Mouse (Mus musculus): ENCODE results near the gene Depdc1b. TPM values are rescaled to one million over a fixed set of nuclear protein-coding genes. Genes with fewer than 3 reads are reported as not detected.

Depdc1b gene
- polyA plus RNA-seq, 1 experiment from 2014 or later = 12.3 TPM

DNA sequence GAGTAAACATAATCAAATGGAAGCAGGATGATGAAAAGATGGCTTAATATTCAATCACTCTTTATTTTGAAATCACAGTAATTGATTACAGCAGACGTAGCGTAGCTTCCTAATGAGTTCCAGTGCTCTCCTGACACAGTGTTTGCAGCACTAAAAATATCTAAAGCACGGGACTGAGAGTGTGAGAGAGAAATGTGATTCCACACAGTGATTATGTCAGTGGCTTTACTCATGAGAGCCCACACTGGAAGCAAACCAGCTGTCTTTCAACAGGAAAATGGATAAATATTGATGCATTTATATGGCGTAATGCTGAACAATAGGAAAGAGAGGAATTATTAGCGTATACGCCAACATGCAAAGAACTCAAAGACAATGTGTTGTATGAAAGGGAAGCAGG is 37.5 kb upstream of the Depdc1b start:
- Histone ChIP-seq H3K27ac (ENCODE audit: low read depth, low read length) (no peak overlapping the region), H3K4me3 (ENCODE audit: low read depth, low read length) (no peak overlapping the region), H3K27me3 (ENCODE audit: control insufficient read depth, insufficient read depth, low read length) (no peaks in the 10 kb centered on the region), H3K36me3 (ENCODE audit: control insufficient read depth, insufficient read depth, low read length) (no peaks in the 10 kb centered on the region), H3K9me3 (ENCODE audit: control insufficient read depth, low read length) (no peaks in the 10 kb centered on the region), H3K4me2 (ENCODE audit: low read depth) (no peak overlapping the region), H3K9ac (ENCODE audit: low read length) (no peak overlapping the region), H3K4me1 (ENCODE audit: control insufficient read depth, insufficient read depth, low read length) (no peaks in the 10 kb centered on the region)
- no peak for ATAC-seq (ENCODE audit: insufficient read depth, low FRiP score, low TSS enrichment)
- no peak for DNase-seq (ENCODE audit: low spot score)
- WGBS = 79% methylated on average over 6 of the region's 6 CpGs

DNA sequence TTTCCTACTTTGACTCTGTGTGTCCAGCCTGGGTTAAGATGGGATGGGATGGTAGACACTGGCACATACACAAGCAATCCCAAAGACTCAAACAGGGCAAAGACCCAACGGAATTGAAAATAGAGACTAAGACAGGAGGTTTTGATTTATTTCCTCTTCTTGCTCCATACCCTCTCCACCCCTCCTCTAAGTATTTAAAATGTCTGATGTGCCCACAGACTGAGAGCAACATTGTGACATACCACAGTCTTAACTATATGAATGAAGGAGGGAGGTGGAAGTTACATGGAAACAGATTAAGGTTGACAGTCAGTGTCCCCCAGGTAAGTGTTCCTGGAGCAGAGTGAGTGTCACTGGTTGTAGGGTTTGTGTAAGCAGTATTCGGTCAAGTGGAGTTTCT is 31.8 kb upstream of the Depdc1b start:
- Histone ChIP-seq H3K27ac (ENCODE audit: low read depth, low read length) (no peak overlapping the region), H3K4me2 (ENCODE audit: low read depth) (no peak overlapping the region), H3K36me3 (ENCODE audit: control insufficient read depth, insufficient read depth, low read length) (no peaks in the 10 kb centered on the region), H3K27me3 (ENCODE audit: control insufficient read depth, insufficient read depth, low read length) (no peaks in the 10 kb centered on the region), H3K9ac (ENCODE audit: low read length) (no peak overlapping the region), H3K4me3 (ENCODE audit: low read depth, low read length) (no peak overlapping the region), H3K4me1 (ENCODE audit: control insufficient read depth, insufficient read depth, low read length) (no peaks in the 10 kb centered on the region), H3K9me3 (ENCODE audit: control insufficient read depth, low read length) (no peaks in the 10 kb centered on the region)
- no peak for DNase-seq (ENCODE audit: low spot score)
- ATAC-seq (ENCODE audit: insufficient read depth, low FRiP score, low TSS enrichment) = no peak
- 86% methylated on average over 2 of the region's 2 CpGs for WGBS

DNA sequence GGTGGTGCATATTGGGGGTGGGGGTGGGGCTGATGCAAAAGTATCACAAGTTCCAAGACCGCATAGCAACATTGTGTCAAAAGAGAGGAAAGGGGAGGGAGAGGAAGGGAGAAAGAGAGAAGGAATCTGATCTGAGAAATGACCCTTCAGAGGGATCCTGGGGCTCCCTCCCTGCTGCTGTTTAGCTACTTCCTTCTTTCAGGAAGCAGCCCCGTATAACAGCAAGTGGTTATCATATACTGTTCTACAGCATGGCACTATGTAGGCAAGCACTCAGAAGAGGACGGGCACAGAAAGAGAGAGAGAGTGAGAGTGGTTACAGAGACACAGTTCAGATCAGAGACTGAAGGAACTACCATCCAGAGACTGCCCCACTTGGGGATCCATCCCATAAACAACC is 28.2 kb upstream of the Depdc1b start:
- H3K36me3 ChIP-seq (ENCODE audit: control insufficient read depth, insufficient read depth, low read length) = no peaks in the 10 kb centered on the region
- no peaks in the 10 kb centered on the region for H3K27me3 ChIP-seq (ENCODE audit: control insufficient read depth, insufficient read depth, low read length)
- ATAC-seq (ENCODE audit: insufficient read depth, low FRiP score, low TSS enrichment) = no peak
- no peak overlapping the region for H3K4me3 ChIP-seq (ENCODE audit: low read depth, low read length)
- H3K4me2 ChIP-seq (ENCODE audit: low read depth) = no peak overlapping the region
- no peak for DNase-seq (ENCODE audit: low spot score)
- H3K4me1 ChIP-seq (ENCODE audit: control insufficient read depth, insufficient read depth, low read length) = no peaks in the 10 kb centered on the region
- no peak overlapping the region for H3K9ac ChIP-seq (ENCODE audit: low read length)
- WGBS = 57% methylated on average over 3 of the region's 3 CpGs
- H3K9me3 ChIP-seq (ENCODE audit: control insufficient read depth, low read length) = no peaks in the 10 kb centered on the region
- no peak overlapping the region for H3K27ac ChIP-seq (ENCODE audit: low read depth, low read length)

DNA sequence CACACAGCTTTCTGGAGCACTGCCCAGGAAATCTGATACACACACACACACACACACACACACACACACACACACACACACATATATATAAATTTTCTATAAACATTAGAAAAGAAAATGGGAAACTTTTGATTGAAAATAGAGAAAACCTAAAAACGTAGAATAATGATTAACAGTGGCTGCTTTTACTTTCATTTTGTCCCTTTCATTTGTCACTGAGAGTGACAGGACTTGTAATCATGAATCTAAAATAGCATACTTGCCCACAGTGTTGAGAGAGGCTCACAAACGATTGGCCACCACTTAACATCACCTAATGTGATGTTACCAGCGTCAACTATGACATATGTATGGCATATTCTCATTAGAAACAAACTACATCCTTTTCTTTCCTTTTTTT is 26.7 kb upstream of the Depdc1b start:
- Histone ChIP-seq H3K4me3 (ENCODE audit: low read depth, low read length) (no peak overlapping the region), H3K27me3 (ENCODE audit: control insufficient read depth, insufficient read depth, low read length) (no peaks in the 10 kb centered on the region), H3K4me2 (ENCODE audit: low read depth) (no peak overlapping the region), H3K9ac (ENCODE audit: low read length) (no peak overlapping the region), H3K9me3 (ENCODE audit: control insufficient read depth, low read length) (no peaks in the 10 kb centered on the region), H3K27ac (ENCODE audit: low read depth, low read length) (no peak overlapping the region), H3K36me3 (ENCODE audit: control insufficient read depth, insufficient read depth, low read length) (no peaks in the 10 kb centered on the region), H3K4me1 (ENCODE audit: control insufficient read depth, insufficient read depth, low read length) (no peaks in the 10 kb centered on the region)
- ATAC-seq (ENCODE audit: insufficient read depth, low FRiP score, low TSS enrichment) (no peak), DNase-seq (ENCODE audit: low spot score) (no peak)
- WGBS = 78% methylated on average over 3 of the region's 3 CpGs

DNA sequence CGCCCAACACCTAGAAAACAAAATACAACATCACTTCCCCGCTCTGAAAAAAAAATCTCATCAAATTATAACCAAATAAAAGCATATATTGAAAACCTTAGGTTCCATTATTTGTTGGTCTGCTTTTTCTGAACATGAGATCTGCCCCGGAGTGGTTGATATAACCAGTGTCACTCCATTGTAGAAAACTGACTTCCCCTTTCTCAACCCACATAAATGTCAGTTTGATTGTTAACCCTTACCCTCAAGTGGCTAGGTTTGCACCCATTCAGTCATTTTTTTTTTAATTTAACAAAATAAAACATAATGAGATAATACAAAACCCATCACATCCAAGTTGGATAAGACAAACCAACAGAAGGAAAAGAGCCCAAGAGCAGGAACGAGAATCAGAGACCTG is 25.8 kb upstream of the Depdc1b start:
- no peak for DNase-seq (ENCODE audit: low spot score)
- Histone ChIP-seq H3K36me3 (ENCODE audit: control insufficient read depth, insufficient read depth, low read length) (no peaks in the 10 kb centered on the region), H3K4me1 (ENCODE audit: control insufficient read depth, insufficient read depth, low read length) (no peaks in the 10 kb centered on the region), H3K9ac (ENCODE audit: low read length) (no peak overlapping the region), H3K9me3 (ENCODE audit: control insufficient read depth, low read length) (no peaks in the 10 kb centered on the region), H3K4me3 (ENCODE audit: low read depth, low read length) (no peak overlapping the region), H3K27ac (ENCODE audit: low read depth, low read length) (no peak overlapping the region), H3K27me3 (ENCODE audit: control insufficient read depth, insufficient read depth, low read length) (no peaks in the 10 kb centered on the region), H3K4me2 (ENCODE audit: low read depth) (no peak overlapping the region)
- 87% methylated on average over 4 of the region's 4 CpGs for WGBS
- ATAC-seq (ENCODE audit: insufficient read depth, low FRiP score, low TSS enrichment) = no peak

DNA sequence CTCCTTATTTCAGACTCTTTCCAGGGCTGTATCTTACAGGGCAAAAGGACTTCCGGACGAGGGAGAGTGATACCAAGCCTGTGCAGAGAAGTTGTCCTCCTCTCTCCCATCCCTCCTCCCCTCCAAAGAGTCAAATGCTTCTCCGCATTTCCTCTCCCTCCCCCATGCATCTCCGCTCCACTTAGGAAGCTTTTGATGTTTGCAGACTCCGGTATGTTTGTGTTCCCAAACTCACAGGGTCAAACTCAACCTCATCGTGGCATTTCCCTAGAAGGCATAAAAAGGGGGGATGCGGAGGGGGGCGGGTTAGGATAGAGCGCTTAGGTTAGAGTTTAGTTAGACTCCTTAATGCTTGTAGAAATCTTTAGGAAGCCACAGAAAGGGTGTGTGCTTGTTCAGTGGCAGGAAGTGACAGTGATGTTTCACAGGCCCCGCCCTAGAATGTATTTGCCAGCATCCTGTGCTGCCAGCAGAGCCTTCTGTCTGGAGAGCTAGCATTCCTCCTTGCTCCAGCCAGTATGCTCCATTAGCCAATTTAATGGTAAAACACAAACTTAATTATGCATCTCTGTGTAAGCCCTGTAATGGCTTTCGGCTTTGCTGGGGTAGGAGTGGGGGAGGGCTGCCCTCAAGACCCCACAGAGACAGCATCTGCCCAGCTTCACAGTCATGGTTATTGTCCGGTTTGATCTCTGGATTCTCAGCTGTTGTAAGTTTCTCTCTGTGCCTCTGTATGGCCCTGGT is 18.6 kb upstream of the Depdc1b start:
- H3K4me1 ChIP-seq (ENCODE audit: control insufficient read depth, insufficient read depth, low read length) = peaks cover 9% of the 10 kb centered on the region; the same call in 1 of the 2 replicates
- ATAC-seq (ENCODE audit: insufficient read depth, low FRiP score, low TSS enrichment) (peak; percentile 70), DNase-seq (ENCODE audit: low spot score) (peak; percentile 58)
- H3K4me3 ChIP-seq (ENCODE audit: low read depth, low read length) = no peak overlapping the region
- H3K9ac ChIP-seq (ENCODE audit: low read length) = peak overlapping the region; percentile 23; the same call in 1 of the 2 replicates
- 18% methylated on average over 12 of the region's 12 CpGs for WGBS
- no peaks in the 10 kb centered on the region for H3K9me3 ChIP-seq (ENCODE audit: control insufficient read depth, low read length)
- H3K36me3 ChIP-seq (ENCODE audit: control insufficient read depth, insufficient read depth, low read length) = no peaks in the 10 kb centered on the region
- H3K4me2 ChIP-seq (ENCODE audit: low read depth) = peak overlapping the region; percentile 4
- H3K27ac ChIP-seq (ENCODE audit: low read depth, low read length) = 0 out of 2 replicates have a peak overlapping the region, but pooled peaks have one; percentile 35
- no peaks in the 10 kb centered on the region for H3K27me3 ChIP-seq (ENCODE audit: control insufficient read depth, insufficient read depth, low read length)

DNA sequence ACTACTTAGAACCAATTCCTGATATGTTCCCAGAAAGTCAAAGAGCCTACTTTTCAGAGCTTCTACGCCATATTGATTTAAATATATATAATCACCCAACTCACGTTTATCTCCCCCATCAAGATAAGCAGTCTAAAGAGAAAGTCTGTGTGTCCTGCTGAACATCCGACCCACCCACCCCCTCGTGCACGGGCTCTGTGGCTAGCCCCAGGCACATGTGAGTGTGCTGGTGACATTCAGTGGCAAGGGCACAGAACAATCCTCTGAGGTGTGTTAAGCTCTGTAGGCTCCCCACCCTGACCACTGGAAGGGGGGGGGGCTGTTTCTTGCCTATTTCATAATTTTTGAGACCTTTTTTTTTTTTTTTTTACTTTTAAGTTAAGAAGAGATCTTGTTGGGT is 17.9 kb upstream of the Depdc1b start:
- no peaks in the 10 kb centered on the region for H3K9me3 ChIP-seq (ENCODE audit: control insufficient read depth, low read length)
- DNase-seq (ENCODE audit: low spot score) (no peak), ATAC-seq (ENCODE audit: insufficient read depth, low FRiP score, low TSS enrichment) (no peak)
- H3K27me3 ChIP-seq (ENCODE audit: control insufficient read depth, insufficient read depth, low read length) = no peaks in the 10 kb centered on the region
- WGBS = 75% methylated on average over 5 of the region's 5 CpGs
- H3K9ac ChIP-seq (ENCODE audit: low read length) = no peak overlapping the region
- H3K4me1 ChIP-seq (ENCODE audit: control insufficient read depth, insufficient read depth, low read length) = peaks cover 9% of the 10 kb centered on the region; the same call in 1 of the 2 replicates
- no peak overlapping the region for H3K4me2 ChIP-seq (ENCODE audit: low read depth)
- H3K4me3 ChIP-seq (ENCODE audit: low read depth, low read length) = no peak overlapping the region
- no peak overlapping the region for H3K27ac ChIP-seq (ENCODE audit: low read depth, low read length)
- H3K36me3 ChIP-seq (ENCODE audit: control insufficient read depth, insufficient read depth, low read length) = no peaks in the 10 kb centered on the region

DNA sequence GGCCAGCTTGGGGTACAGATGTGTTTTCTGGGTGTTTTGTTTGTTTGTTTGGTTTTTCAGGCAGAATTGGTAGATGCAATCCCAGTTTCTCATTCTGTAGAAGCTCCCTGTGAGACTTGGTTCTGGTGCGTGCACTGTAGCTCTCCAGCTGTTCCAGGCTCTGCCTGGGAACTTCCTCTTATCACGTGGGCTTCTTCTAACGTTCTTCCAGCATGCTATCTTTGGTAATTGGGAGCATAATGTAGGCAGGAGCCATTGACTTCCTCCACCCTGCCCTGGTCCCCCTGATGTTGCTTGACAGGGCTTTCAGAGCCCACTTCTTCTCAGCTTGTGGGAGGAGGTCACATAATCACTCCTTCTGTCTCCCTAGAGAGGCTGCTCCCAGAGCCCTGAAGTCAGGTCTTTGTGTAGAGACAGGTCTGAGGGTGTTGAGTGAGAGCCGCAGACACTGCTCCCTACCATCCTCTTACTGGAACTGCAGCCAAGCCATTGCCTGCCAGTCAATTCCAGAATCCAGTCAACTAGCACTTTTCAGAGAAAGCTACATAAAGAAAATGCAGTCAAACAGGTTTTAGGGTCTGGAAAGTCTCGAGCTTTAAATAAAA is 15.7 kb upstream of the Depdc1b start:
- Histone ChIP-seq H3K4me2 (ENCODE audit: low read depth) (0 out of 2 replicates have a peak overlapping the region, but pooled peaks have one; percentile 14), H3K36me3 (ENCODE audit: control insufficient read depth, insufficient read depth, low read length) (no peaks in the 10 kb centered on the region), H3K9ac (ENCODE audit: low read length) (no peak overlapping the region), H3K4me1 (ENCODE audit: control insufficient read depth, insufficient read depth, low read length) (peaks cover 9% of the 10 kb centered on the region; the same call in 1 of the 2 replicates), H3K27me3 (ENCODE audit: control insufficient read depth, insufficient read depth, low read length) (no peaks in the 10 kb centered on the region), H3K9me3 (ENCODE audit: control insufficient read depth, low read length) (no peaks in the 10 kb centered on the region), H3K27ac (ENCODE audit: low read depth, low read length) (0 out of 2 replicates have a peak overlapping the region, but pooled peaks have one; percentile 14), H3K4me3 (ENCODE audit: low read depth, low read length) (no peak overlapping the region)
- DNase-seq (ENCODE audit: low spot score) (peak; percentile 47), ATAC-seq (ENCODE audit: insufficient read depth, low FRiP score, low TSS enrichment) (peak; percentile 46; the same call in 1 of the 2 replicates)
- WGBS = 22% methylated on average over 5 of the region's 5 CpGs

DNA sequence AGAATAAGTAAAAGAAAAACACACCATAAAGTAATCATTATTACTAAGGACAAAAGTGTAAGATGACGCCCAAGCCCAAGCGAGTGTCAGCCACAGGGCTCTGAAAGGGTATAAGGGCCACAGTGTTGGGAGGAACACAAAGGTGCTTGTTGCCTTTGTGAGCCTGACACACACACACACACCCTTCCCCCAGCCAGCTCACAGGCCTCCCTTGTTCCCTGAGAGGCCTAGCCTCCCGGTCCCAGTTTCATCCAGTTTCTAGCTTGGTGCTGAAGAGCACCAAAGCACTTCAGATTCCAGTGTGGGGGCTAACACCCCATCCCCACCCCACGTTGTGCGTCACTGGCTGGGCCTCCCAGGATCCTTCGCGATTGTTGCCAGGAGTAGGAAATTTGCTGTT is 14.7 kb upstream of the Depdc1b start:
- 39% methylated on average over 7 of the region's 7 CpGs for WGBS
- Histone ChIP-seq H3K4me3 (ENCODE audit: low read depth, low read length) (no peak overlapping the region), H3K4me1 (ENCODE audit: control insufficient read depth, insufficient read depth, low read length) (peaks cover 9% of the 10 kb centered on the region; the same call in 1 of the 2 replicates), H3K27me3 (ENCODE audit: control insufficient read depth, insufficient read depth, low read length) (no peaks in the 10 kb centered on the region), H3K9ac (ENCODE audit: low read length) (no peak overlapping the region), H3K4me2 (ENCODE audit: low read depth) (no peak overlapping the region), H3K36me3 (ENCODE audit: control insufficient read depth, insufficient read depth, low read length) (no peaks in the 10 kb centered on the region), H3K27ac (ENCODE audit: low read depth, low read length) (no peak overlapping the region), H3K9me3 (ENCODE audit: control insufficient read depth, low read length) (no peaks in the 10 kb centered on the region)
- DNase-seq (ENCODE audit: low spot score) (peak; percentile 37), ATAC-seq (ENCODE audit: insufficient read depth, low FRiP score, low TSS enrichment) (peak; percentile 48; the same call in 1 of the 2 replicates)
